Mouse (Mus musculus): ENCODE measurements at regions not wholly inside any gene's neighbourhood (a gene's known extent, or its start where the extent isn't known, plus 50 kb on each side); places are given as distances from the start of the nearest gene placed in this dataset.

DNA sequence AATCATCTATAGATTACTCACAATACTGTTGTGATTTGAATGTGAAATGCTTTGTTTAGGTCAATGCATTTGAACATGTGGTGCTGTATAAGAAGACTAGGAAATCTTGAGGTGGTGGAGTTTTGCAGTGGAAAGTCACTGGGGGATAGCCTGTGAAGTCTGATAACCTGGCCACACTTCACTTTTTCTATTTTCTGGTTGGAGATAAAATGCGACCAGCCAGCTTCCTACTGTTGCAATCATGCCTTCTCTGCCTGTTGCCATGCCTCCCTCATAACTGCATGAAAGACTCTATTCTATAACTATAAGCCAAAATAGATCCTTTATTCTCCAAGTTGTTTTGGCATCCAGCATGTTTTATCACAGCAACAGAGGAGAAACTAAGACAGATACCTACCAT, 142.4 kb upstream of the Fundc1 start:
- no peak for TF ChIP-seq CTCF (IDR thresholded peaks at IDR 0.05; ENCODE audit: borderline replicate concordance, insufficient read depth, low read depth, low read length)
- TF ChIP-seq POLR2A (IDR thresholded peaks at IDR 0.05; ENCODE audit: borderline replicate concordance, insufficient read depth, low read length), result no peak
